Mouse (Mus musculus) hematopoietic stem cell, adult 5-6 weeks (primary cell): ENCODE results near the gene Prph. TPM values are rescaled to one million over a fixed set of nuclear protein-coding genes. Genes with fewer than 3 reads are reported as not detected.
A peak's percentile ranks its signal among the peaks of the same experiment; 100 is the strongest.
"Not testable (repeated sequence)": the region's sequence is repeated elsewhere in the genome, so short reads cannot be mapped to it uniquely, and the experiment has no call there.

Experiments
- ATAC-seq, 2 experiments: fragments of 125-278 bp in 1 of 2; replicated peaks in 1 of 2; 2 replicates each; pipeline ENCODE4 v1.8.0; 2016 to 2017; ENCODE audit warnings: inconsistent platforms in 2 of 2, mild to moderate bottlenecking in 2 of 2, moderate number of reproducible peaks in 2 of 2, low read depth in 1 of 2, moderate TSS enrichment in 1 of 2; ENCODE audit not compliant: low FRiP score in 2 of 2, poor library complexity in 2 of 2, severe bottlenecking in 2 of 2, insufficient read depth in 1 of 2, low TSS enrichment in 1 of 2
- total RNA-seq: library from RNA; stranded (forward); fragments of 172-1452, 232-1000 nt; gene quantifications from 2 replicates; pipeline ENCODE4 v1.2.3, GENCODE M21; 2017

The Prph gene
- total RNA-seq, 1 experiment from 2014 or later, result not detected

GRCm38 (mm10) chr15:99049473-99050253, 5.3 kb upstream of the Prph start:
- peak; percentile 42 to 75; a peak in 3 of 4 replicates for ATAC-seq

GRCm38 (mm10) chr15:99053373-99053772, 1.6 kb upstream of the Prph start:
- no peak for ATAC-seq

- 0 out of 4 replicates have a peak, but pooled peaks of 1 of the 2 experiments have one; percentile 12 for ATAC-seq
Observed at GRCm38 (mm10) chr15:99055511-99055961, 562 bp downstream of the Prph start.

- peak in 1 of 2 experiments; percentile 34; a peak in 1 of 4 replicates for ATAC-seq
Observed at GRCm38 (mm10) chr15:99056332-99056731, 1.4 kb downstream of the Prph start.

GRCm38 (mm10) chr15:99065557-99066165, 10.7 kb downstream of the Prph start:
- no peak for ATAC-seq

GRCm38 (mm10) chr15:99071988-99072387, 17.0 kb downstream of the Prph start:
- ATAC-seq, result no peak

- peak in 1 of 2 experiments; percentile 6; a peak in 1 of 4 replicates for ATAC-seq
Observed at GRCm38 (mm10) chr15:99074019-99074599, 19.1 kb downstream of the Prph start, which contains the start of gene Troap. Gene Troap, plus strand, starts transcription at chr15:99074575.

GRCm38 (mm10) chr15:99074600-99075333, 19.8 kb downstream of the Prph start:
- ATAC-seq, result peak; percentile 97 to 98

- not testable (repeated sequence) for ATAC-seq
Observed at GRCm38 (mm10) chr15:99076011-99076410, 21.0 kb downstream of the Prph start.

- no peak for ATAC-seq
Observed at GRCm38 (mm10) chr15:99078181-99078910, 23.4 kb downstream of the Prph start.

- ATAC-seq, result no peak
Observed at GRCm38 (mm10) chr15:99079804-99080203, 24.8 kb downstream of the Prph start.

- no peak for ATAC-seq
Observed at GRCm38 (mm10) chr15:99082322-99082721, 27.3 kb downstream of the Prph start.

GRCm38 (mm10) chr15:99082840-99083239, 27.9 kb downstream of the Prph start:
- ATAC-seq, result no peak

GRCm38 (mm10) chr15:99083258-99083657, 28.3 kb downstream of the Prph start:
- peak; percentile 71 to 72 for ATAC-seq

GRCm38 (mm10) chr15:99083867-99084557, 29.0 kb downstream of the Prph start:
- ATAC-seq, result no peak

GRCm38 (mm10) chr15:99084618-99085017, 29.6 kb downstream of the Prph start:
- ATAC-seq, result no peak
